ENCODE assay signal across 22 mouse cellular contexts in the genomic region with DNA sequence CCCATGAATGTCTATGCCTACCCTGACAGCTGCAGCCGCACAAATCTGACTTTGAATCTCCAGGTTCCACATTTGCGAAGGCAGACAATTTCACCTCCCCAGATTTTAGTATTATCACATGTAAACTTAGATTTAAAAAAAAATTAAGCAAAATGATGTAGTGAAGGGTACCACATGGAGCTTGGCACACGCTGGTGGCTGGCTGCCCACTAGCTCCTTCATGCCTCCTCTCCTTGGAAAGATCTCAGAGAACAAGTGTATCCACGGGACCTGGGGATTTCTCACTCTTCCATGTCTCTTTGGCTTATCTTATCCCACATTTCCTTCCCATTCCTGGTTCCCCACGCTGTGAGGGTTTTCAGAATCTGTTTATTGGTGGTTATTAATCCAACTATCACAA.
A peak's percentile ranks its signal among the peaks of the same experiment; 100 is the strongest.
DNase-seq lines count a peak whose midpoint lies in the region; ATAC-seq and TF ChIP-seq lines count a peak whose summit lies in the region.
"Had no signal": no experiment of that assay in that cellular context is flagged by ENCODE, and none has a peak within 500 bp of the region (broad histone marks: within the 10 kb centered on the region; RNA-seq: fewer than 3 reads in every experiment).

No protein-coding gene starts in this region.

- WGBS in cerebellum, adult 2 months = 38% methylated on average over 5 of the region's 5 CpGs
- 69% methylated on average over 5 of the region's 5 CpGs for WGBS in forebrain, embryonic 16.5 days
- 89% methylated on average over 5 of the region's 5 CpGs for WGBS in forebrain, embryonic 10.5 days
- WGBS in hindbrain, postnatal 0 days = 47% methylated on average over 5 of the region's 5 CpGs
- WGBS in hindbrain, embryonic 12.5 days = 85% methylated on average over 5 of the region's 5 CpGs

- no peak for TF ChIP-seq POLR2A in cerebellum, adult 2 months (IDR thresholded peaks at IDR 0.05; ENCODE audit: borderline replicate concordance, insufficient read depth, low read length)

- H3K27ac ChIP-seq in cerebellum, adult 2 months (ENCODE audit: insufficient read depth, low read length) = no peak overlapping the region
- no peak overlapping the region for H3K27ac ChIP-seq in forebrain, embryonic 16.5 days (ENCODE audit: low read length)
- H3K27ac ChIP-seq in forebrain, embryonic 10.5 days = no peak overlapping the region
- no peak overlapping the region for H3K27ac ChIP-seq in hindbrain, postnatal 0 days
- H3K27ac ChIP-seq in hindbrain, embryonic 12.5 days = no peak overlapping the region
- H3K27ac ChIP-seq: embryonic facial prominence, embryonic 13.5 days; gastrocnemius, adult 2 months; heart, embryonic 13.5 days; hindbrain, embryonic 13.5 days; intestine, embryonic 15.5 days had no signal

- no peaks in the 10 kb centered on the region for H3K36me3 ChIP-seq in forebrain, embryonic 16.5 days (ENCODE audit: control insufficient read depth, insufficient read depth)
- H3K36me3 ChIP-seq in forebrain, embryonic 10.5 days (replicated peaks) = no peaks in the 10 kb centered on the region
- no peaks in the 10 kb centered on the region for H3K36me3 ChIP-seq in hindbrain, postnatal 0 days (ENCODE audit: insufficient read depth, low read length)
- H3K36me3 ChIP-seq in hindbrain, embryonic 12.5 days = no peaks in the 10 kb centered on the region
- H3K36me3 ChIP-seq: embryonic facial prominence, embryonic 13.5 days; G1E; heart, embryonic 13.5 days; hindbrain, embryonic 13.5 days; intestine, embryonic 15.5 days had no signal

- no peak overlapping the region for H3K4me2 ChIP-seq in forebrain, embryonic 16.5 days (ENCODE audit: low read length)
- no peak overlapping the region for H3K4me2 ChIP-seq in hindbrain, postnatal 0 days (ENCODE audit: low read depth, low read length)
- H3K4me2 ChIP-seq in hindbrain, embryonic 12.5 days (replicated peaks) = no peak overlapping the region
- H3K4me2 ChIP-seq: embryonic facial prominence, embryonic 13.5 days; heart, embryonic 13.5 days; hindbrain, embryonic 13.5 days; intestine, embryonic 15.5 days had no signal

- H3K27me3 ChIP-seq in cerebellum, adult 2 months (ENCODE audit: control insufficient read depth, insufficient read depth, low read length) = no peaks in the 10 kb centered on the region
- H3K27me3 ChIP-seq in forebrain, embryonic 16.5 days (replicated peaks; ENCODE audit: control insufficient read depth, insufficient read depth, low read length) = no peaks in the 10 kb centered on the region
- no peaks in the 10 kb centered on the region for H3K27me3 ChIP-seq in forebrain, embryonic 10.5 days (ENCODE audit: poor library complexity, severe bottlenecking)
- no peaks in the 10 kb centered on the region for H3K27me3 ChIP-seq in hindbrain, postnatal 0 days (ENCODE audit: insufficient read depth, low read length)
- H3K27me3 ChIP-seq in hindbrain, embryonic 12.5 days = no peaks in the 10 kb centered on the region
- H3K27me3 ChIP-seq: embryonic facial prominence, embryonic 13.5 days; heart, embryonic 13.5 days; hindbrain, embryonic 13.5 days; intestine, embryonic 15.5 days had no signal

- no peak overlapping the region for H3K9ac ChIP-seq in forebrain, embryonic 16.5 days (replicated peaks; ENCODE audit: low read depth, low read length)
- H3K9ac ChIP-seq in hindbrain, postnatal 0 days (replicated peaks; ENCODE audit: low read length) = no peak overlapping the region
- no peak overlapping the region for H3K9ac ChIP-seq in hindbrain, embryonic 12.5 days
- H3K9ac ChIP-seq: embryonic facial prominence, embryonic 13.5 days; heart, embryonic 13.5 days; hindbrain, embryonic 13.5 days; intestine, embryonic 15.5 days had no signal

- no peak for TF ChIP-seq CTCF in cerebellum, adult 2 months (IDR thresholded peaks at IDR 0.05; ENCODE audit: borderline replicate concordance, insufficient read depth, low read depth, low read length)
- TF ChIP-seq CTCF in hindbrain, postnatal 0 days (IDR thresholded peaks at IDR 0.05; ENCODE audit: low read depth) = no peak

- ATAC-seq in forebrain, embryonic 16.5 days = peak; percentile 31; the same call in 1 of the 2 replicates
- ATAC-seq in hindbrain, postnatal 0 days = no peak
- no peak for ATAC-seq in hindbrain, embryonic 12.5 days (ENCODE audit: low FRiP score)
- ATAC-seq: CD4-positive, CD25-positive, alpha-beta regulatory T cell, adult 4 months; intestine, embryonic 15.5 days had no signal

- H3K4me1 ChIP-seq in cerebellum, adult 2 months (ENCODE audit: control insufficient read depth, insufficient read depth, low read length) = no peaks in the 10 kb centered on the region; the same call in none of the 2 replicates
- peaks cover 18% of the 10 kb centered on the region for H3K4me1 ChIP-seq in forebrain, embryonic 16.5 days (replicated peaks; ENCODE audit: control insufficient read depth, insufficient read depth, low read length)
- peaks cover 4% of the 10 kb centered on the region for H3K4me1 ChIP-seq in forebrain, embryonic 10.5 days
- peaks cover 16% of the 10 kb centered on the region; the same call in 1 of the 2 replicates for H3K4me1 ChIP-seq in hindbrain, postnatal 0 days (ENCODE audit: insufficient read depth, low read length)
- H3K4me1 ChIP-seq in hindbrain, embryonic 12.5 days = peaks cover 3% of the 10 kb centered on the region; the same call in 1 of the 2 replicates
- H3K4me1 ChIP-seq: heart, embryonic 13.5 days; intestine, embryonic 15.5 days had no signal

- no peaks in the 10 kb centered on the region for H3K9me3 ChIP-seq in forebrain, embryonic 16.5 days (ENCODE audit: control insufficient read depth, low read length)
- no peaks in the 10 kb centered on the region; the same call in 1 of the 2 replicates for H3K9me3 ChIP-seq in forebrain, embryonic 10.5 days
- no peaks in the 10 kb centered on the region for H3K9me3 ChIP-seq in hindbrain, postnatal 0 days (ENCODE audit: low read length)
- no peaks in the 10 kb centered on the region for H3K9me3 ChIP-seq in hindbrain, embryonic 12.5 days (replicated peaks)
- H3K9me3 ChIP-seq: embryonic facial prominence, embryonic 13.5 days; heart, embryonic 13.5 days; hindbrain, embryonic 13.5 days; intestine, embryonic 15.5 days had no signal

- no peak overlapping the region for H3K4me3 ChIP-seq in cerebellum, adult 2 months (replicated peaks; ENCODE audit: insufficient read depth, low read depth, low read length)
- H3K4me3 ChIP-seq in forebrain, embryonic 16.5 days (replicated peaks; ENCODE audit: low read length) = no peak overlapping the region
- H3K4me3 ChIP-seq in forebrain, embryonic 10.5 days = no peak overlapping the region
- no peak overlapping the region for H3K4me3 ChIP-seq in hindbrain, postnatal 0 days (ENCODE audit: low read length)
- no peak overlapping the region for H3K4me3 ChIP-seq in hindbrain, embryonic 12.5 days
- H3K4me3 ChIP-seq: embryonic facial prominence, embryonic 13.5 days; gastrocnemius, adult 2 months; heart, embryonic 13.5 days; hindbrain, embryonic 13.5 days; intestine, embryonic 15.5 days had no signal

- peak; percentile 72 to 76 for DNase-seq in cerebellum, postnatal 10 days
- no peak for DNase-seq in cerebellum, adult 2 months
- no peak for DNase-seq in forebrain, embryonic 10.5 days (ENCODE audit: extremely low spot score, low spot score)
- peak; percentile 47 for DNase-seq in hindbrain, postnatal 0 days (ENCODE audit: low spot score)
- peak; percentile 25 for DNase-seq in right cerebral cortex, postnatal 14 days
- no peak for DNase-seq in right cerebral cortex, postnatal 36 days (ENCODE audit: low spot score in 2 of 2)
- DNase-seq: adrenal gland, postnatal 10 days; B cell, adult 2 months; cerebellum, adult 8-10 months; cerebellum, postnatal 36 days; gastrocnemius, adult 2 months; gastrocnemius, postnatal 25 days; heart, postnatal 4 days; kidney, adult 18-20 months had no signal

Comparison
In these comparisons a context has a peak if more than half of its experiments do, and no peak if none do; other contexts are left out.
1. DNase-seq: peak in cerebellum, postnatal 10 days (2 of 2), hindbrain, postnatal 0 days (single experiment) and right cerebral cortex, postnatal 14 days (single experiment); none in cerebellum, adult 2 months (0 of 2), forebrain, embryonic 10.5 days (single experiment) and right cerebral cortex, postnatal 36 days (0 of 2).